Mouse (Mus musculus) c-Kit-positive CD71-negative TER-119-negative erythroid progenitor cells, embryonic 14.5 days (primary cell): Measurements from ENCODE around the gene Ptpn18.
"Not testable (repeated sequence)": the region's sequence is repeated elsewhere in the genome, so short reads cannot be mapped to it uniquely, and the experiment has no call there.

Experiments
- DNase-seq: peaks from one replicate; pipeline ENCODE4 v3.0.0-alpha.2; 2013; ENCODE audit warnings: low read depth

The Ptpn18 gene

DNA sequence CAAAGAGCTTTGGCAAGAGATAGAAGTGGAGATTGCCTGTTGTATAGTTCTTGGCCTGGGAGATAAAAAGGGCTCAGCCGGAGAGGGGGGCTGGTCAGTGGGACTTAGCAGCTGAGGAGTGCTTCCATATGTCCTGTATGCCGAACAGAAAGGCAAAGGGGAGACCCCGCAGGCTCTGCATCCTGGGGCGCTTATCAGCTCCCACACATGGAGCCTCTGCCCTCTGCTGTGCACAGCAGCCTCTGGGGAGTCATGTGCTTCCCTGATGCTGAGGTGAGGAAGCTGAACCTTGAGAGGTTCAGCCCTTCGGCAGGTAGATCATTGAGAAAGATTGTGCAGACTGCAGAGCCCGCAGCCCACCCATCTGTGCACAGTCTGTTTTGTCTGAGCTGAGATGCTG lies 57.7 kb downstream of the Ptpn18 start:
- DNase-seq = not testable (repeated sequence)

DNA sequence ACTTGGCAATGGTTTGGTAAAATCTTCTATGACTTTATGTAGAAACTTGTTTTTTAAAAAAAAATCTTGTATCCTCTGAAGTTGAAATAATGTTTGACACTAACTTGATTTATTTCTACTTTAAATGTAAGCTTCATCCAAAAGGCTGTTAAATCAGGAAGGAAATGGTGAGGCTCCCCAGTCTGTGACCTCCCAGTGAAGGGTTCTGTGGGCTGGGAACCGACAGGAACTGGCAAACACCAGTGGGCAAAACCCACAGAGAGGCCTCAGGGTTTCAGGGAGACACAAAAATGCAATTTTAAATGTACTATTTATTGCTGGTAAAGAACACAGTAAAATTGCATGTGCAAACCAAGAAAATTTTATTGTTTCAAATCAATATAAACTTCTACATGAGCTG lies 58.2 kb downstream of the Ptpn18 start:
- DNase-seq = not testable (repeated sequence)

DNA sequence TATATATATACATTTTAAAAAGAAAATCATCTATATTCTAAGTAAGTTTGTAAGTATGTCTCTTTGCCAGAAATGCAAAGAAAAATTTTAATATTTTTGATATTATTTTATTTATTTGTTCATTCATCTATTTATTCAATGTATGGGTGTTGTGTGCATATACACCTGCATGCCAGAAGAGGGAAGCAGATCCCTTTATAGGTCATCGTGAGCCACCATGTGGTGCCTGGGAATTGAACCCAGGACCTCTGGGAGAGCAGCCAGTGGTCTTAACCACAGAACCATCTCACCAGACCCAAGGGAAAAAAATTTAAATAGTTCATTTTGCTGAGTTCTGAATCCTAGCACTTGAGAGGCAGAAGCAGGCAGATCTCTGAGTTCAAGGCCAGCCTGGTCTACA lies 58.7 kb downstream of the Ptpn18 start:
- no peak for DNase-seq

DNA sequence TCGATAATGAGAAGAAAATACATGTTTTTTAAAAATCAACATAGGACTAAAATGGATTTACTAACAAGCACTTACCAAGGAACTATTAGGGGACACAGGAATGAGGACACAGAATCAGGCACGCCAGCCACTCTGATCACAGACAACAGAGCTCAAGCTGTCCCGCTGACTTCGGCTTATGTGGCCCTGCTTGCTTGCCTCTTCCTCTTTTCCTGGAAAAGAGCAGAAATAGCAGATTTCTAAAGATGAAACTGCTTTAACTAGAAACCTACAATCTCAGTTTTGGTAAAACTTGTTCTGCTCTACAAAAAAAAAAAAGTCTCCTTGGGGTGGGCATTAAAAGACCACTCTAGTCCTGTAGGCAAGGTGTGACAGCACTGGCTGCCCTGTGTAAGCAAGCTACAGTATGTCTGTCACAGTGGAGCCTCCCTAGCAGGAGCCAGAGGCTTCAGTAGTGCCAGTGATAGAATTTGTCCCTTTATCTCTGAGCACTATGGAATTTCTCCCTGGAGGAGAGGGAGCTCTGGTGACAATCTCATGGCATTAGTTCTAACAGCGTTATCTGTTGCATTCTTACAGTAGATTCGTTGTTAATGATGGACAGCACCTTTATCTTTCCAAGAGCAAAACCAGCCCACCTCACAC lies 62.8 kb downstream of the Ptpn18 start:
- no peak for DNase-seq

DNA sequence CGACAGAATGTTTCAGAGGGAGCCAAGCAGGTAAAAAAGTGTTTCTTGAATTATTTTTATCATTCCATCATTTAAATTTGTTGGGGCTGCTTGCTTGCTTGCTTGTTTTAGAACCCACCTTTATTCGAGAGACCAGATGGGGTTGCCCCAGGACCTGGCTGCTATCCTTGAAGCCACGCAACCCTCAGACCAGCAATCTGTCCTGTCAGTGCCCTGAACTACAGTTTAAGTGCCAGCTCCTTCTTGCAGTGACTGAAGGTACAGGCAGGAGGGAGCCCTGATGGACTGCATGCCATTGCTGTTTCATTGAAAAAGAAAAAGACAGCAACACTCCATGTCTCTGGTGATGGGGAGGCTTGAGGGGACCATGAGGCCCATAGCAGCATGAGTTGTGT lies 63.3 kb downstream of the Ptpn18 start:
- DNase-seq = no peak

DNA sequence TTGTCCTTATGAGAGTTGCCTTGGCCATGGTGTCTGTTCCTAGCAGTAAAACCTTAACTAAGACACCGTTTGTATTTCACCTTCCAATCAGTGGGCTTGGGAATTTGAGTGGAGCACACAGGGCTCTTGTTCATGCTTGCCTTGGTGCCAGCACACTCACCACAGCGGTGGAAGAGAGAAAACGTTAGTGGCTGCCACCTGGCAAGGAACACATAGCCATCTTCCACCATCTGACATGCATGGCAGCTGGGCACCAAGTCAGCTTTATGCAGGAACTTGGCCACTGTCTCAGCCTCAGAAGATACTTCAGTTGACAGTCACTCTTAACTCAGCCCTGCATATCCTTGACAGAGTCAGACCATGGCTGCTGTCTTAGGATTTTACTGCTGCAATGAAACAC lies 64.1 kb downstream of the Ptpn18 start:
- no peak for DNase-seq
